Mouse (Mus musculus): ENCODE results near the gene Agbl1.

DNA sequence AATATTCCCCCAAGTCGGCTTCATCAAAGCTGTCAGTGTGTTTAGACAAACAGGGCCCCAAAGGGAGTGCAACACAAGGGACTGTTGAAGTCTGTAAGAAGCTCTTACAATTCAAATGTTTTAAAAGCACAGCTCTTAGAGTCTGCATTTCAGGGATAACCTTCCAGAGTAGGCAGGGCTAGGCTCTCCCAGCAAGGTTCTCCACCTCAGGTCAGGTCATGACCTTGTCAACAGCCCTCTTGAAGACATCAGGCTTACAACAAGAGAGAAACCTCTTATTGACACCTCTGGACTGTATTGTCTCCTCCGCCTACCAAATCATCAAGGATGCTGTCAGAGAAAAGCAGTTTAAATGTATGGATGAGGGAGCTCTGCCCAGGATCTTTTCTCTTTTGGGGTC is 692.0 kb downstream of the Agbl1 start:
- TF ChIP-seq CTCF (IDR thresholded peaks at IDR 0.05) (no peak), POLR2A (IDR thresholded peaks at IDR 0.05; ENCODE audit: insufficient read depth, low read depth, low read length) (no peak), EP300 (IDR thresholded peaks at IDR 0.05; ENCODE audit: insufficient read depth, low read depth, low read length) (no peak)
